Mouse (Mus musculus) limb, embryonic 15.5 days (tissue): ENCODE measurements around the gene Bcap29. TPM values are rescaled to one million over a fixed set of nuclear protein-coding genes. Genes with fewer than 3 reads are reported as not detected.

ENCODE experiments used
- ATAC-seq: fragments of 200-750 bp; cut with Nextera tagmentation; 2 replicates; pipeline ENCODE4 v1.8.0; 2017; ENCODE audit warnings: low read depth, moderate TSS enrichment; ENCODE audit not compliant: insufficient number of reproducible peaks, low FRiP score, low TSS enrichment
- H3K27ac ChIP-seq: fragments of 300-500 bp; sonication (generic); 2 replicates; pipeline ENCODE4 v1.5.1; 2015; ENCODE audit warnings: moderate library complexity, mild to moderate bottlenecking, inconsistent platforms
- H3K27me3 ChIP-seq: fragments of 300-500 bp; sonication (generic); 2 replicates; pipeline ENCODE4 v1.6.1; 2015; ENCODE audit warnings: inconsistent platforms
- H3K36me3 ChIP-seq: fragments of 300-500 bp; sonication (generic); 2 replicates; pipeline ENCODE4 v1.6.1; 2015; ENCODE audit warnings: inconsistent platforms
- H3K4me1 ChIP-seq: fragments of 300-500 bp; sonication (generic); 2 replicates; pipeline ENCODE4 v1.6.1; 2015; ENCODE audit warnings: inconsistent platforms
- H3K4me2 ChIP-seq: fragments of 300-500 bp; sonication (generic); 2 replicates; pipeline ENCODE4 v1.6.1; 2015; ENCODE audit warnings: mild to moderate bottlenecking, inconsistent platforms
- H3K4me3 ChIP-seq: fragments of 300-500 bp; sonication (generic); 2 replicates; pipeline ENCODE4 v1.5.1; 2015; ENCODE audit warnings: mild to moderate bottlenecking, inconsistent platforms
- H3K9ac ChIP-seq: fragments of 300-500 bp; sonication (generic); 2 replicates; pipeline ENCODE4 v1.6.1; 2015; ENCODE audit warnings: inconsistent platforms
- H3K9me3 ChIP-seq: fragments of 300-500 bp; sonication (generic); 2 replicates; pipeline ENCODE4 v1.6.1; 2016; ENCODE audit warnings: inconsistent platforms
- WGBS: fragments of 180-500 bp; shearing (Covaris S2); methylation state at CpG from one replicate; pipeline ENCODE4 v1.1.7; 2015; 5-methylcytosine and 5-hydroxymethylcytosine counted together
- polyA plus RNA-seq: library from polyadenylated mRNA; unstranded; fragments of >200 nt; fragmentation: Nextera tagmentation; extraction: Ambion mirVana; gene quantifications from 2 replicates; pipeline ENCODE4 v1.2.1, GENCODE M21; 2015

Bcap29 gene
- polyA plus RNA-seq, 1 experiment from 2014 or later = 27.0 TPM

- Histone ChIP-seq H3K9ac (no peak overlapping the region), H3K4me1 (no peaks in the 10 kb centered on the region), H3K27me3 (no peaks in the 10 kb centered on the region), H3K4me3 (no peak overlapping the region), H3K36me3 (peaks cover 22% of the 10 kb centered on the region), H3K4me2 (no peak overlapping the region), H3K9me3 (no peaks in the 10 kb centered on the region), H3K27ac (no peak overlapping the region)
- 74% methylated on average over 8 of the region's 8 CpGs for WGBS
- no peak for ATAC-seq
Measured at GRCm38 (mm10) chr12:31620106-31620505, 14.4 kb downstream of the Bcap29 start.

- no peak overlapping the region for H3K4me3 ChIP-seq
- 72% methylated on average over 4 of the region's 4 CpGs for WGBS
- no peak overlapping the region for H3K27ac ChIP-seq
- H3K4me1 ChIP-seq = no peaks in the 10 kb centered on the region
- H3K27me3 ChIP-seq = no peaks in the 10 kb centered on the region
- no peak for ATAC-seq
- peaks cover 12% of the 10 kb centered on the region for H3K36me3 ChIP-seq
- H3K4me2 ChIP-seq = no peak overlapping the region
- H3K9me3 ChIP-seq = no peaks in the 10 kb centered on the region
- H3K9ac ChIP-seq = no peak overlapping the region
Measured at GRCm38 (mm10) chr12:31613353-31613752, 21.1 kb downstream of the Bcap29 start.

- WGBS = 48% methylated on average over 3 of the region's 3 CpGs
- H3K4me2 ChIP-seq = no peak overlapping the region
- H3K27ac ChIP-seq = no peak overlapping the region
- no peak overlapping the region for H3K9ac ChIP-seq
- H3K4me3 ChIP-seq = no peak overlapping the region
- H3K27me3 ChIP-seq = no peaks in the 10 kb centered on the region
- H3K36me3 ChIP-seq = no peaks in the 10 kb centered on the region
- ATAC-seq = no peak
- no peaks in the 10 kb centered on the region for H3K9me3 ChIP-seq
- H3K4me1 ChIP-seq = no peaks in the 10 kb centered on the region
Measured at GRCm38 (mm10) chr12:31608138-31608537, 26.3 kb downstream of the Bcap29 start.

- no peaks in the 10 kb centered on the region for H3K9me3 ChIP-seq
- no peak overlapping the region for H3K4me3 ChIP-seq
- no peaks in the 10 kb centered on the region for H3K27me3 ChIP-seq
- H3K36me3 ChIP-seq = no peaks in the 10 kb centered on the region
- no peak overlapping the region for H3K27ac ChIP-seq
- H3K4me2 ChIP-seq = no peak overlapping the region
- 53% methylated on average over 3 of the region's 3 CpGs for WGBS
- no peak overlapping the region for H3K9ac ChIP-seq
- H3K4me1 ChIP-seq = no peaks in the 10 kb centered on the region
- ATAC-seq = no peak
Measured at GRCm38 (mm10) chr12:31604894-31605293, 29.6 kb downstream of the Bcap29 start.

GRCm38 (mm10) chr12:31603586-31603985 lies 30.9 kb downstream of the Bcap29 start:
- no peaks in the 10 kb centered on the region for H3K9me3 ChIP-seq
- WGBS = 83% methylated on average over 6 of the region's 6 CpGs
- no peak overlapping the region for H3K9ac ChIP-seq
- 0 out of 2 replicates have a peak, but pooled peaks cover 3% of the 10 kb centered on the region for H3K36me3 ChIP-seq
- no peak overlapping the region for H3K4me2 ChIP-seq
- H3K4me1 ChIP-seq = no peaks in the 10 kb centered on the region
- no peak overlapping the region for H3K27ac ChIP-seq
- no peak for ATAC-seq
- no peak overlapping the region for H3K4me3 ChIP-seq
- no peaks in the 10 kb centered on the region for H3K27me3 ChIP-seq

GRCm38 (mm10) chr12:31594296-31594695 lies 40.2 kb downstream of the Bcap29 start:
- Histone ChIP-seq H3K4me1 (no peaks in the 10 kb centered on the region), H3K36me3 (peaks cover 11% of the 10 kb centered on the region; the same call in 1 of the 2 replicates), H3K27me3 (no peaks in the 10 kb centered on the region), H3K4me2 (no peak overlapping the region), H3K27ac (no peak overlapping the region), H3K9me3 (no peaks in the 10 kb centered on the region), H3K9ac (no peak overlapping the region), H3K4me3 (no peak overlapping the region)
- WGBS = 91% methylated on average over 3 of the region's 3 CpGs
- ATAC-seq = no peak

GRCm38 (mm10) chr12:31592011-31592410 lies 42.4 kb downstream of the Bcap29 start:
- Histone ChIP-seq H3K27me3 (no peaks in the 10 kb centered on the region), H3K4me2 (no peak overlapping the region), H3K4me1 (no peaks in the 10 kb centered on the region), H3K27ac (no peak overlapping the region), H3K9me3 (no peaks in the 10 kb centered on the region), H3K9ac (no peak overlapping the region), H3K4me3 (no peak overlapping the region), H3K36me3 (peaks cover 8% of the 10 kb centered on the region; the same call in 1 of the 2 replicates)
- 27% methylated on average over 3 of the region's 3 CpGs for WGBS
- no peak for ATAC-seq

GRCm38 (mm10) chr12:31583726-31584125 lies 50.7 kb downstream of the Bcap29 start:
- H3K27me3 ChIP-seq = no peaks in the 10 kb centered on the region
- no peaks in the 10 kb centered on the region for H3K36me3 ChIP-seq
- no peak overlapping the region for H3K4me2 ChIP-seq
- H3K4me1 ChIP-seq = no peaks in the 10 kb centered on the region
- H3K27ac ChIP-seq = no peak overlapping the region
- no peak overlapping the region for H3K9ac ChIP-seq
- no peaks in the 10 kb centered on the region for H3K9me3 ChIP-seq
- no peak overlapping the region for H3K4me3 ChIP-seq
- no peak for ATAC-seq
- WGBS = 60% methylated on average over 2 of the region's 2 CpGs

GRCm38 (mm10) chr12:31582081-31582480 lies 52.4 kb downstream of the Bcap29 start:
- Histone ChIP-seq H3K9ac (no peak overlapping the region), H3K27me3 (no peaks in the 10 kb centered on the region), H3K4me3 (no peak overlapping the region), H3K27ac (no peak overlapping the region), H3K4me1 (no peaks in the 10 kb centered on the region), H3K36me3 (no peaks in the 10 kb centered on the region), H3K9me3 (no peaks in the 10 kb centered on the region), H3K4me2 (no peak overlapping the region)
- ATAC-seq = no peak
- 73% methylated on average over 5 of the region's 5 CpGs for whole genome bisulfite sequencing

- Histone ChIP-seq H3K27me3 (no peaks in the 10 kb centered on the region), H3K4me1 (no peaks in the 10 kb centered on the region), H3K9me3 (no peaks in the 10 kb centered on the region), H3K4me3 (no peak overlapping the region), H3K9ac (no peak overlapping the region), H3K4me2 (no peak overlapping the region), H3K27ac (no peak overlapping the region), H3K36me3 (no peaks in the 10 kb centered on the region)
- no peak for ATAC-seq
- WGBS = 66% methylated on average over 7 of the region's 7 CpGs
Measured at GRCm38 (mm10) chr12:31581319-31581810, 53.1 kb downstream of the Bcap29 start.

- WGBS = 79% methylated on average over 5 of the region's 5 CpGs
- no peak overlapping the region for H3K4me2 ChIP-seq
- H3K36me3 ChIP-seq = no peaks in the 10 kb centered on the region
- no peak for ATAC-seq
- H3K27me3 ChIP-seq = no peaks in the 10 kb centered on the region
- no peak overlapping the region for H3K4me3 ChIP-seq
- H3K4me1 ChIP-seq = no peaks in the 10 kb centered on the region
- H3K27ac ChIP-seq = no peak overlapping the region
- no peaks in the 10 kb centered on the region for H3K9me3 ChIP-seq
- H3K9ac ChIP-seq = no peak overlapping the region
Measured at GRCm38 (mm10) chr12:31580634-31581318, 53.7 kb downstream of the Bcap29 start.

- WGBS = 51% methylated on average over 8 of the region's 8 CpGs
Measured at GRCm38 (mm10) chr12:31578691-31579476, 55.6 kb downstream of the Bcap29 start.

More at GRCm38 (mm10) chr12:31578691-31579476, 55.6 kb downstream of the Bcap29 start:
- no peaks in the 10 kb centered on the region for H3K27me3 ChIP-seq
- no peak overlapping the region for H3K4me2 ChIP-seq
- no peak for ATAC-seq
- no peaks in the 10 kb centered on the region for H3K9me3 ChIP-seq
- no peaks in the 10 kb centered on the region for H3K4me1 ChIP-seq
- H3K9ac ChIP-seq = no peak overlapping the region
- H3K4me3 ChIP-seq = no peak overlapping the region
- no peaks in the 10 kb centered on the region for H3K36me3 ChIP-seq
- no peak overlapping the region for H3K27ac ChIP-seq
